In genomic region chr12:54833856-54834399, GRCm38 (mm10) we compare ENCODE assay signal across 13 mouse cellular contexts. TPM values are rescaled to one million over a fixed set of nuclear protein-coding genes. Genes with fewer than 3 reads are reported as not detected.
DNase-seq lines count a peak whose midpoint lies in the region; ATAC-seq and TF ChIP-seq lines count a peak whose summit lies in the region.
"Had no signal": no experiment of that assay in that cellular context is flagged by ENCODE, and none has a peak within 500 bp of the region (broad histone marks: within the 10 kb centered on the region; RNA-seq: fewer than 3 reads in every experiment).

No protein-coding gene starts in this region.

- H3K4me1 ChIP-seq in megakaryocyte, embryonic 14.5 days = peaks cover 35% of the 10 kb centered on the region
- peaks cover 11% of the 10 kb centered on the region; the same call in 1 of the 2 replicates for H3K4me1 ChIP-seq in embryonic fibroblast, embryonic 13.5 days (ENCODE audit: control insufficient read depth, insufficient read depth, low read length)
- H3K4me1 ChIP-seq in heart, embryonic 15.5 days (replicated peaks) = peaks cover 28% of the 10 kb centered on the region

- H3K27me3 ChIP-seq in megakaryocyte, embryonic 14.5 days (replicated peaks) = no peaks in the 10 kb centered on the region
- no peaks in the 10 kb centered on the region for H3K27me3 ChIP-seq in heart, embryonic 15.5 days
- H3K27me3 ChIP-seq: liver, embryonic 12.5 days; midbrain, embryonic 15.5 days had no signal

- TF ChIP-seq POLR2A in embryonic fibroblast, embryonic 13.5 days (IDR thresholded peaks at IDR 0.05; ENCODE audit: low read depth, low read length) = no peak; the same call in 1 of the 2 replicates

- no peak for TF ChIP-seq CTCF in embryonic fibroblast, embryonic 13.5 days (IDR thresholded peaks at IDR 0.05; ENCODE audit: borderline replicate concordance, insufficient read depth, low read length)

- DNase-seq in cerebellum, adult 11-12 months = no peak
- DNase-seq in urinary bladder, adult 2 months (ENCODE audit: low spot score) = no peak
- DNase-seq: kidney, postnatal 14 days; lung, postnatal 10 days had no signal

- no peak overlapping the region for H3K9ac ChIP-seq in heart, embryonic 15.5 days
- H3K9ac ChIP-seq: liver, embryonic 12.5 days; midbrain, embryonic 15.5 days had no signal

- peak overlapping the region; percentile 77 for H3K27ac ChIP-seq in embryonic fibroblast, embryonic 13.5 days (ENCODE audit: insufficient read depth, low read length)
- peak overlapping the region; percentile 80 for H3K27ac ChIP-seq in heart, embryonic 15.5 days
- H3K27ac ChIP-seq: liver, embryonic 12.5 days had no signal

- peak; percentile 26; the same call in 1 of the 2 replicates for ATAC-seq in cerebellum, adult (ENCODE audit: insufficient number of reproducible peaks, low FRiP score, low TSS enrichment)
- ATAC-seq in megakaryocyte, adult 5-6 weeks (ENCODE audit: poor library complexity, severe bottlenecking) = no peak
- ATAC-seq in heart, embryonic 15.5 days (replicated peaks; ENCODE audit: insufficient number of reproducible peaks, insufficient read depth, low FRiP score, low read depth) = no peak
- no peak for ATAC-seq in granulocyte monocyte progenitor cell, adult 5-6 weeks (replicated peaks; ENCODE audit: poor library complexity, severe bottlenecking)
- ATAC-seq: inflammation-experienced regulatory T-cells, adult 6 months; liver, embryonic 12.5 days had no signal

- WGBS in heart, embryonic 15.5 days = 35% methylated on average over 9 of the region's 9 CpGs

- no peaks in the 10 kb centered on the region for H3K9me3 ChIP-seq in megakaryocyte, embryonic 14.5 days
- H3K9me3 ChIP-seq in heart, embryonic 15.5 days (replicated peaks) = no peaks in the 10 kb centered on the region
- H3K9me3 ChIP-seq: liver, embryonic 12.5 days; midbrain, embryonic 15.5 days had no signal

- peak overlapping the region; percentile 30 for H3K4me2 ChIP-seq in heart, embryonic 15.5 days

- H3K4me3 ChIP-seq in megakaryocyte, embryonic 14.5 days (replicated peaks) = peak overlapping the region; percentile 65
- H3K4me3 ChIP-seq in embryonic fibroblast, embryonic 13.5 days (ENCODE audit: insufficient read depth, low read length) = no peak overlapping the region
- H3K4me3 ChIP-seq in heart, embryonic 15.5 days = no peak overlapping the region
- H3K4me3 ChIP-seq: midbrain, embryonic 15.5 days had no signal

- no peaks in the 10 kb centered on the region for H3K36me3 ChIP-seq in megakaryocyte, embryonic 14.5 days (replicated peaks; ENCODE audit: low read length)
- no peaks in the 10 kb centered on the region for H3K36me3 ChIP-seq in heart, embryonic 15.5 days
- H3K36me3 ChIP-seq: liver, embryonic 12.5 days; midbrain, embryonic 15.5 days had no signal

RNA-seq across cellular contexts. Expression of gene Cfl2, which starts 28.7 kb away (rescaled TPM):
- polyA plus RNA-seq in megakaryocyte, embryonic 14.5 days (2012; ENCODE audit: insufficient read depth, low replicate concordance) = 2.3 TPM in 1 of 2 replicates, not detected in the other
- total RNA-seq in megakaryocyte, adult 5-6 weeks (2015) = 22.4 and 27.3 TPM in 2 replicates
- 16.3 and 21.4 TPM in 2 replicates for total RNA-seq in megakaryocyte, adult 5-6 weeks (2017)
- 218 and 247 TPM in 2 replicates for polyA plus RNA-seq in embryonic fibroblast, embryonic 13.5 days (2011; ENCODE audit: insufficient read length, low read depth, missing spikeins)
- 379 and 432 TPM in 2 replicates for polyA plus RNA-seq in heart, embryonic 15.5 days (2015; fragmentation: Nextera tagmentation; extraction: Ambion mirVana)
- 22.2 and 33.0 TPM in 2 replicates for total RNA-seq in granulocyte monocyte progenitor cell, adult 5-6 weeks (2014; fragmentation: Nextera tagmentation)
- total RNA-seq in granulocyte monocyte progenitor cell, adult 5-6 weeks (2017) = 23.1 and 27.1 TPM in 2 replicates
- 107 and 161 TPM in 2 replicates for polyA plus RNA-seq in urinary bladder, adult 2 months (2012; rRNA removed)

RNA-seq across cellular contexts. Expression of gene Snx6, which starts 38.4 kb away (rescaled TPM):
- 10.1 and 27.0 TPM in 2 replicates for polyA plus RNA-seq in megakaryocyte, embryonic 14.5 days (2012; ENCODE audit: insufficient read depth, low replicate concordance)
- 68.6 and 74.9 TPM in 2 replicates for total RNA-seq in megakaryocyte, adult 5-6 weeks (2015)
- 99.5 and 101 TPM in 2 replicates for total RNA-seq in megakaryocyte, adult 5-6 weeks (2017)
- 95.8 and 105 TPM in 2 replicates for polyA plus RNA-seq in embryonic fibroblast, embryonic 13.5 days (2011; ENCODE audit: insufficient read length, low read depth, missing spikeins)
- polyA plus RNA-seq in heart, embryonic 15.5 days (2015; fragmentation: Nextera tagmentation; extraction: Ambion mirVana) = 96.4 and 116 TPM in 2 replicates
- total RNA-seq in granulocyte monocyte progenitor cell, adult 5-6 weeks (2014; fragmentation: Nextera tagmentation) = 47.8 and 71.6 TPM in 2 replicates
- 77.0 and 77.2 TPM in 2 replicates for total RNA-seq in granulocyte monocyte progenitor cell, adult 5-6 weeks (2017)
- 60.7 and 68.1 TPM in 2 replicates for polyA plus RNA-seq in urinary bladder, adult 2 months (2012; rRNA removed)

Comparison
In these comparisons a context has a peak if more than half of its experiments do, and no peak if none do; other contexts are left out.
1. RNA of gene Cfl2, which starts 28.7 kb away (polyA plus RNA-seq): 379 to 432 TPM in heart, embryonic 15.5 days, 218 to 247 TPM in embryonic fibroblast, embryonic 13.5 days and 107 to 161 TPM in urinary bladder, adult 2 months; 2.3 TPM in megakaryocyte, embryonic 14.5 days; every median in the first group is over 10 times any median in the second.